Mouse (Mus musculus) intestine, postnatal 0 days (tissue): ENCODE results near the gene Tdrd3. TPM values are rescaled to one million over a fixed set of nuclear protein-coding genes. Genes with fewer than 3 reads are reported as not detected.

ENCODE experiments used
- ATAC-seq: fragments of 200-750 bp; cut with Nextera tagmentation; 2 replicates; pipeline ENCODE4 v1.8.0; 2017; ENCODE audit warnings: mild to moderate bottlenecking, moderate TSS enrichment, moderate library complexity
- H3K27ac ChIP-seq: fragments of 300-500 bp; sonication (generic); 2 replicates; pipeline ENCODE4 v1.5.1; 2014; ENCODE audit warnings: mild to moderate bottlenecking, low read depth, low read length, moderate library complexity
- H3K27me3 ChIP-seq: fragments of 300-500 bp; sonication (generic); replicated peaks from 2 replicates; pipeline ENCODE4 v1.6.1; 2014; ENCODE audit warnings: low read length, mixed read lengths; ENCODE audit not compliant: control insufficient read depth, insufficient read depth
- H3K36me3 ChIP-seq: fragments of 300-500 bp; sonication (generic); 2 replicates; pipeline ENCODE4 v1.6.1; 2014; ENCODE audit warnings: mild to moderate bottlenecking, moderate library complexity; ENCODE audit not compliant: control insufficient read depth, insufficient read depth
- H3K4me1 ChIP-seq: fragments of 300-500 bp; sonication (generic); replicated peaks from 2 replicates; pipeline ENCODE4 v1.6.1; 2014; ENCODE audit warnings: antibody characterized with exemption, low read length, mixed read lengths; ENCODE audit not compliant: control insufficient read depth, insufficient read depth
- H3K4me2 ChIP-seq: fragments of 300-500 bp; sonication (generic); replicated peaks from 2 replicates; pipeline ENCODE4 v1.6.1; 2014; ENCODE audit warnings: low read depth, mild to moderate bottlenecking, moderate library complexity
- H3K4me3 ChIP-seq: fragments of 300-500 bp; sonication (generic); 2 replicates; pipeline ENCODE4 v1.5.1; 2014; ENCODE audit warnings: low read depth, low read length
- H3K9ac ChIP-seq: fragments of 300-500 bp; sonication (generic); 2 replicates; pipeline ENCODE4 v1.6.1; 2014; ENCODE audit warnings: mild to moderate bottlenecking, low read depth, low read length
- H3K9me3 ChIP-seq: fragments of 300-500 bp; sonication (generic); 2 replicates; pipeline ENCODE4 v1.6.1; 2016; ENCODE audit warnings: mixed run types; ENCODE audit not compliant: control insufficient read depth
- CTCF ChIP-seq: sonication (generic); IDR thresholded peaks from 2 replicates; pipeline ENCODE4 v1.5.1; 2016; ENCODE audit warnings: low read depth, mild to moderate bottlenecking, control low read depth, antibody characterized with exemption, moderate library complexity
- WGBS: fragments of 180-500 bp; shearing (Covaris S2); extraction: QIAGEN DNeasy Blood & Tissue Kit; methylation state at CpG from one replicate; pipeline ENCODE4 v1.1.7; 2014; 5-methylcytosine and 5-hydroxymethylcytosine counted together
- polyA plus RNA-seq: library from polyadenylated mRNA; unstranded; fragments of >200 nt; fragmentation: Nextera tagmentation; extraction: Ambion mirVana; gene quantifications from 2 replicates; pipeline ENCODE4 v1.2.1, GENCODE M21; 2015

The Tdrd3 gene
- polyA plus RNA-seq, 1 experiment from 2014 or later, result 8.7 TPM

GRCm38 (mm10) chr14:87426297-87426922 lies 10.0 kb downstream of the Tdrd3 start:
- Histone ChIP-seq H3K9ac (no peak overlapping the region), H3K4me3 (no peak overlapping the region), H3K9me3 (no peaks in the 10 kb centered on the region), H3K4me1 (no peaks in the 10 kb centered on the region), H3K36me3 (no peaks in the 10 kb centered on the region), H3K27ac (no peak overlapping the region), H3K27me3 (no peaks in the 10 kb centered on the region), H3K4me2 (no peak overlapping the region)
- TF ChIP-seq CTCF, result no peak
- ATAC-seq, result no peak
- WGBS, result 51% methylated on average over 7 of the region's 7 CpGs

GRCm38 (mm10) chr14:87427032-87427431 lies 10.6 kb downstream of the Tdrd3 start:
- Histone ChIP-seq H3K4me3 (no peak overlapping the region), H3K9ac (no peak overlapping the region), H3K4me1 (no peaks in the 10 kb centered on the region), H3K27me3 (no peaks in the 10 kb centered on the region), H3K4me2 (no peak overlapping the region), H3K27ac (no peak overlapping the region), H3K36me3 (no peaks in the 10 kb centered on the region), H3K9me3 (no peaks in the 10 kb centered on the region)
- ATAC-seq, result no peak
- no peak for TF ChIP-seq CTCF
- 86% methylated on average over 4 of the region's 4 CpGs for WGBS

- no peak for TF ChIP-seq CTCF
- 90% methylated on average over 5 of the region's 5 CpGs for WGBS
- ATAC-seq, result no peak
These were observed 11.3 kb downstream of the Tdrd3 start for GRCm38 (mm10) chr14:87427659-87428289.

GRCm38 (mm10) chr14:87433390-87433915 lies 17.0 kb downstream of the Tdrd3 start:
- WGBS, result 78% methylated on average over 5 of the region's 5 CpGs
- no peak for ATAC-seq
- H3K9me3 ChIP-seq, result no peaks in the 10 kb centered on the region
- no peak for TF ChIP-seq CTCF
- H3K4me3 ChIP-seq, result no peak overlapping the region
- no peaks in the 10 kb centered on the region; the same call in 1 of the 2 replicates for H3K36me3 ChIP-seq
- no peak overlapping the region for H3K4me2 ChIP-seq
- no peak overlapping the region for H3K27ac ChIP-seq
- H3K9ac ChIP-seq, result no peak overlapping the region
- H3K4me1 ChIP-seq, result no peaks in the 10 kb centered on the region
- no peaks in the 10 kb centered on the region for H3K27me3 ChIP-seq

More at GRCm38 (mm10) chr14:87427659-87428289, 11.3 kb downstream of the Tdrd3 start:
- Histone ChIP-seq H3K4me3 (no peak overlapping the region), H3K36me3 (no peaks in the 10 kb centered on the region), H3K9me3 (no peaks in the 10 kb centered on the region), H3K27me3 (no peaks in the 10 kb centered on the region), H3K4me2 (no peak overlapping the region), H3K9ac (no peak overlapping the region), H3K27ac (no peak overlapping the region), H3K4me1 (no peaks in the 10 kb centered on the region)

- Histone ChIP-seq H3K4me2 (no peak overlapping the region), H3K4me3 (no peak overlapping the region), H3K36me3 (no peaks in the 10 kb centered on the region; the same call in 1 of the 2 replicates), H3K27me3 (no peaks in the 10 kb centered on the region), H3K4me1 (no peaks in the 10 kb centered on the region), H3K9me3 (no peaks in the 10 kb centered on the region), H3K9ac (no peak overlapping the region), H3K27ac (no peak overlapping the region)
- TF ChIP-seq CTCF, result no peak
- ATAC-seq, result no peak
- 88% methylated on average over 4 of the region's 4 CpGs for WGBS
These were observed 18.9 kb downstream of the Tdrd3 start for GRCm38 (mm10) chr14:87435382-87435781.

- H3K9me3 ChIP-seq, result no peaks in the 10 kb centered on the region
- TF ChIP-seq CTCF, result no peak
- H3K27ac ChIP-seq, result no peak overlapping the region
- no peak for ATAC-seq
- no peak overlapping the region for H3K9ac ChIP-seq
- H3K4me3 ChIP-seq, result no peak overlapping the region
- H3K4me1 ChIP-seq, result no peaks in the 10 kb centered on the region
- no peaks in the 10 kb centered on the region for H3K27me3 ChIP-seq
- 31% methylated on average over 2 of the region's 2 CpGs for WGBS
- H3K4me2 ChIP-seq, result no peak overlapping the region
- no peaks in the 10 kb centered on the region; the same call in 1 of the 2 replicates for H3K36me3 ChIP-seq
These were observed 23.3 kb downstream of the Tdrd3 start for GRCm38 (mm10) chr14:87439721-87440120.
